Mouse (Mus musculus) CH12.LX (cell line): ENCODE results near the gene Gpr21.

Source experiments
- CHD1 ChIP-seq: IDR thresholded peaks from 2 replicates; pipeline ENCODE4 v1.6.1; 2012; ENCODE audit warnings: low read depth, low read length, improper control_type of control experiment, inconsistent platforms
- CTCF ChIP-seq, 2 experiments: IDR thresholded peaks in 1 of 2; conservative IDR thresholded peaks in 1 of 2; 2 replicates each; pipeline ENCODE4 v1.5.1; 2011 to 2012; ENCODE audit warnings: low read depth in 2 of 2, low read length in 2 of 2, improper control_type of control experiment in 1 of 2, inconsistent platforms in 1 of 2, mild to moderate bottlenecking in 1 of 2, moderate library complexity in 1 of 2
- E2F4 ChIP-seq: IDR thresholded peaks from 2 replicates; pipeline ENCODE4 v1.6.1; 2011; ENCODE audit warnings: low read depth, low read length, improper control_type of control experiment; ENCODE audit not compliant: insufficient replicate concordance
- EP300 ChIP-seq: IDR thresholded peaks from 2 replicates; pipeline ENCODE4 v1.6.1; 2011; ENCODE audit warnings: low read length, improper control_type of control experiment
- MAFK ChIP-seq: IDR thresholded peaks from 2 replicates; pipeline ENCODE4 v1.6.1; 2011; ENCODE audit warnings: low read length, improper control_type of control experiment; ENCODE audit not compliant: insufficient replicate concordance
- MAZ ChIP-seq: IDR thresholded peaks from 2 replicates; pipeline ENCODE4 v1.6.1; 2012; ENCODE audit warnings: low read depth, mild to moderate bottlenecking, inconsistent platforms, low read length, improper control_type of control experiment, moderate library complexity
- POLR2A ChIP-seq: IDR thresholded peaks from 2 replicates; pipeline ENCODE4 v1.6.1; 2011; ENCODE audit warnings: low read depth, mild to moderate bottlenecking, improper control_type of control experiment, low read length
- RAD21 ChIP-seq: IDR thresholded peaks from 2 replicates; pipeline ENCODE4 v1.6.1; 2011; ENCODE audit warnings: low read depth, mild to moderate bottlenecking, low read length, improper control_type of control experiment, moderate library complexity
- ZNF384 ChIP-seq: IDR thresholded peaks from 2 replicates; pipeline ENCODE4 v1.6.1; 2012; ENCODE audit warnings: low read depth, low read length, improper control_type of control experiment, inconsistent platforms

- TF ChIP-seq CTCF (conservative IDR thresholded peaks at IDR 0.05 in 1 of 2, IDR thresholded peaks at IDR 0.05 in 1 of 2; ENCODE audit: low read depth in 2 of 2, low read length in 2 of 2), result no peak
- TF ChIP-seq POLR2A, result no peak
- no peak for TF ChIP-seq EP300
- no peak for TF ChIP-seq MAZ
- no peak for TF ChIP-seq E2F4
- TF ChIP-seq MAFK, result no peak
- no peak for TF ChIP-seq CHD1
- TF ChIP-seq ZNF384, result no peak
- TF ChIP-seq RAD21, result no peak
These were observed 4.8 kb upstream of the Gpr21 start for GRCm38 (mm10) chr2:37511134-37511901.
